Mouse (Mus musculus) kidney, adult 2 months (tissue): ENCODE results near the gene Prom1.

Source experiments
- CTCF ChIP-seq: fragments of 200-500 bp; conservative IDR thresholded peaks from 2 replicates; pipeline ENCODE4 v1.5.1; 2011; ENCODE audit warnings: low read depth, mild to moderate bottlenecking, control low read depth, low read length, moderate library complexity, mixed read lengths; ENCODE audit not compliant: insufficient read depth, insufficient read length
- POLR2A ChIP-seq: fragments of 200-500 bp; IDR thresholded peaks from one replicate; pipeline ENCODE4 v1.6.1; 2011; ENCODE audit warnings: low read depth, low read length, control low read depth

GRCm38 (mm10) chr5:43996162-43996561 lies 105.7 kb downstream of the Prom1 start:
- TF ChIP-seq CTCF (no peak), POLR2A (no peak)
